Mouse (Mus musculus): ENCODE measurements at regions not wholly inside any gene's neighbourhood (a gene's known extent, or its start where the extent isn't known, plus 50 kb on each side); places are given as distances from the start of the nearest gene placed in this dataset.

GRCm38 (mm10) chr5:46488140-46488942 lies 630.9 kb upstream of the Lcorl start:
- DNase-seq (ENCODE audit: extremely low spot score in 1 of 2, low spot score in 1 of 2): no peak

DNA sequence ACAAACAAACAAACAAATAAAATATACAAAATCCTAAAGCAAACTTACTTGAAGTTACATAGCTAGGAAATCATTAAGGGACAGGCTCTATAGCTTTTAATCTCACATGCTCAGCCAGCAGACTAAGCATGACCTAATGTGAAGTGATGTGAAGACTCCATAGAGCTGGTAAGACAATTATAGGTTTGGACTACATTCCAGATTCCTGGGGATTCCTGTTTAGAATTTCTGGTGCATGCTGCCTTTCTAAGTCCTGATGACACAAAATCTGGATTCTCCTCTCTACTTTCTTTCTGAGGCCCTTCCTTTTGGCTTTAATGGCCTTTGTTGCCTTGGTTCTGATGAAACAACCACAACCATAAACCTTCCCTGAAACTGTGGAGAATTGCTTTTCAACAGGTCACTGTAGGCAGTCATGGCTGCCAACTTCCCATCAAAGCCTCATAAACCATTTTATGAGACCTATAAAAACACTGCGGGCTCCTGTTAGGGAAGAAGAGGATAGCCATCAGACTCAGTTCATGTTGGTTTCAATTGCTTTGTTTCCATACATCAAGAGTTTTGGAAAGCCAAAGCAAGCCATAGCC lies 629.4 kb upstream of the Lcorl start:
- no peak for DNase-seq (ENCODE audit: extremely low spot score in 1 of 2, low spot score in 1 of 2)

GRCm38 (mm10) chr5:46456356-46456755 lies 598.9 kb upstream of the Lcorl start:
- no peak for DNase-seq (ENCODE audit: extremely low spot score in 1 of 2, low spot score in 1 of 2)

DNA sequence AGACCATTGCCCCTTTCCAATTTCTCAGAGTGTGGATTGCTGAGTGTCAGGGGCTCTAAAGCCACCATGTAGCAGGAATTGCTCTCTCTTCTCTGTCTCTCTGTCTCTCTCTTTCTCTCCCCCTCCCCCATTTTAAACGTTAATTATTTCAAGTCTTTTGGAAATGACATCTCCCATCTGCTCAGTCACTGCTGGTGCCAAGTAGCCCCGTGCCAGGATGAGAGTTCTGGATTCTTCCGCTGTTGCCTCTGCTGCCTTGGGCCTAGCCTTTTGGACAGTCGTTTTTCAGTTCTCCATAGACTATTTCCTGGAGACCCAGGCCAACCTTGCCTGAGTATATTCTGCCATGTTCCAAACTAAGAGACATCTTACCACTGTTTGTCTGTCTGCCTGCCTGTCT lies 590.9 kb upstream of the Lcorl start:
- DNase-seq (ENCODE audit: extremely low spot score in 1 of 2, low spot score in 1 of 2): no peak

- DNase-seq (ENCODE audit: extremely low spot score in 1 of 2, low spot score in 1 of 2): no peak
Measured at GRCm38 (mm10) chr5:46445844-46446243, 588.4 kb upstream of the Lcorl start.

- DNase-seq (ENCODE audit: extremely low spot score in 1 of 2, low spot score in 1 of 2): no peak
Measured at GRCm38 (mm10) chr5:46445122-46445521, 587.7 kb upstream of the Lcorl start.

DNA sequence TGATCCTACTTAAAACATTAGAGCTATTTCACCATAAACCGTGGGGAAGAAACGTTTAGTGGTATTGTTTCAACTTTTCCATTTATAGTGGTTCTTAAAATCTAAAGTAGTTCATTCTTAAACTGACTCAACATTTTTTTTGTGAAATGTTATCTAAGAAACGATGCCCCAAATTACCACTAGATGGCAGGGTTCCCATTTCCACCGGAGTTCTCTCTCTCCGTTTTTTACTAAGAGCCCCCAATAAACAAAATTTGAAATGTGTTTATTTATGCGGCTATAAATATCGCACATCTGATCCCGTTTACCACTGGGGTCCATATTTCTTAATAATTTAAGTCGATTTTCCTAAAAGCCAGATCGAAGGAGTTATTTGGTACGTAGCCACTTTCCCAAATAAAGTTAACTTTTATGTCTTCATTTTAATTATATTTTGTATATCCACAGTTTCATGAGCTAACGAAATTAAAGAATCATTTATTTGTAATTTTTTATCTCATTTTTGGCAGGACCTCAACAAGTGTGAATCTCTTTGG lies 586.5 kb upstream of the Lcorl start:
- DNase-seq (ENCODE audit: extremely low spot score in 1 of 2, low spot score in 1 of 2): peak in 1 of 2 experiments; percentile 40

DNA sequence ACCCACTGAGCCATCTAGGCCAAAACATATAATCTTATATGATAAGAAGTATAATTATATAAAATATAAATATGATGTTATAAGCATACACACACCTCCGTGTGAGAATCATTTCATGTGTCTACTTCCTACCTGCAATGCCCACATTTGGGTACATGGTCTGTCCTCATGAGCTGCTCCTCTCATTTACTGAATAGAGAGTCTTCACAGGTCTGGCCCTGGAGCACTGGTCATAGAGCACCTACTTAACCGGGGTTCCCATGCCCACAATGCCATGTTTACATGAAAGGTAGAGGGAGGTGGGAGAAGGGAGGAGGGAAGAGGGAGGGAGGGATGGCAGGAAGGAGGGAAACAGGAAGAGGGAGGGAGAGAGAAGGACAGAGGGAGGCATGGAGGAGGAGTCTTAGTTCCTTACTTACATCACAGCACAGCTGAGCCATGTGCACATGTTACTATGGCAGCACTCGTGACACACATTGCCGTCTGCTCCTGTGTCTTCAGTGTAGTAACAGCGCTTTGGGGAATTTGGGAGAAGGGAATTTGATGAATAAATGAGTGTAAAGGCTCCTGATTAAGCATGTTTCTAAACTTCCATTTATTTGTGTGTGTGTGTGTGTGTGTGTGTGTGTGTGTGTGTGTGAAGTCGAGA lies 585.3 kb upstream of the Lcorl start:
- no peak for DNase-seq (ENCODE audit: extremely low spot score in 1 of 2, low spot score in 1 of 2)

- DNase-seq (ENCODE audit: extremely low spot score in 1 of 2, low spot score in 1 of 2): no peak
Measured at GRCm38 (mm10) chr5:46441716-46442115, 584.3 kb upstream of the Lcorl start.

- DNase-seq (ENCODE audit: extremely low spot score in 1 of 2, low spot score in 1 of 2): no peak
Measured at GRCm38 (mm10) chr5:46431644-46432367, 574.4 kb upstream of the Lcorl start.

DNA sequence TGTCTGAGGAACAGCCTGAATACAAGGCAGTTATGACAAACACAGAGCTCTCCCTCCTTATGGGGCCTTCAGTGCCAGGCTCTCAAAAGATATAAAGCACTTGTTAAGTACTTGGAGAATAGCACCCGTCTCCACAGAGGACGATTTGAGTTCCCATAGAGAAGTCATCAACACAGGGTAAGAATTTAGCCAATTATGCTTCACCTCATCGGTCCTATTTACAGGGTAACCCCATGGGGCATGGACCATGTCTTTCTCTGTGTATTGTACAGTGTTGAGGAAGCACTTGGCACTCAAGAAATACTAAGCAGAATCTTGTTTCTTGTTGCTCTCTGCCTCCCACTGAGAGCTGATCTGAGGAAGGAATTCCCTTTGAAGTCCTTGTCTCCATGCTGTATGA lies 565.3 kb upstream of the Lcorl start:
- DNase-seq (ENCODE audit: extremely low spot score in 1 of 2, low spot score in 1 of 2): no peak

DNA sequence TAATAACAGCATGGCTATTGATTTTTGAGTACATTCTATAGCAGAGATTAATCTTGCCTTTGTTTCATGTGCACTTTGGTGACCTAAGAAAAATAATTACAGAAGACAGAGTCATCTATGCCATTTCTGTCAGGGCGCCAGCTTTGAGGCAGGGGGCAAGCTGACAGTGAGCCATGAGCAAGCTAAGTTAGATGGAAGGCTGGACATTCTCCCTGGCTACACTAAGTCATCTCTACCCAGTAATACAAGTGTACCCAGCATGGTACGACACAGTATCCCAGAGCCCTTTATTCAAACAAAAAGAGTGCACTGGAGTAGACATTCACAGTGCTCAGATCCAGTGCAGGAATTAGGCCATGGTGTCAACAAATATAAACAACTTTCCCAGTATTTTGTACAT lies 549.6 kb upstream of the Lcorl start:
- no peak for DNase-seq (ENCODE audit: extremely low spot score in 1 of 2, low spot score in 1 of 2)

GRCm38 (mm10) chr5:46406404-46406803 lies 549.0 kb upstream of the Lcorl start:
- no peak for DNase-seq (ENCODE audit: extremely low spot score in 1 of 2, low spot score in 1 of 2)

- no peak for DNase-seq (ENCODE audit: extremely low spot score in 1 of 2, low spot score in 1 of 2)
Measured at GRCm38 (mm10) chr5:46386591-46386990, 529.2 kb upstream of the Lcorl start.

GRCm38 (mm10) chr5:46367328-46367727 lies 509.9 kb upstream of the Lcorl start:
- no peak for DNase-seq (ENCODE audit: extremely low spot score in 1 of 2, low spot score in 1 of 2)

- DNase-seq (ENCODE audit: extremely low spot score in 1 of 2, low spot score in 1 of 2): no peak
Measured at GRCm38 (mm10) chr5:46363661-46364060, 506.2 kb upstream of the Lcorl start.

GRCm38 (mm10) chr5:46361637-46362036 lies 504.2 kb upstream of the Lcorl start:
- no peak for DNase-seq (ENCODE audit: extremely low spot score in 1 of 2, low spot score in 1 of 2)

GRCm38 (mm10) chr5:46348448-46348847 lies 491.0 kb upstream of the Lcorl start:
- DNase-seq (ENCODE audit: extremely low spot score in 1 of 2, low spot score in 1 of 2): no peak

GRCm38 (mm10) chr5:46347368-46348083 lies 490.1 kb upstream of the Lcorl start:
- DNase-seq (ENCODE audit: extremely low spot score in 1 of 2, low spot score in 1 of 2): peak; percentile 73 to 94

DNA sequence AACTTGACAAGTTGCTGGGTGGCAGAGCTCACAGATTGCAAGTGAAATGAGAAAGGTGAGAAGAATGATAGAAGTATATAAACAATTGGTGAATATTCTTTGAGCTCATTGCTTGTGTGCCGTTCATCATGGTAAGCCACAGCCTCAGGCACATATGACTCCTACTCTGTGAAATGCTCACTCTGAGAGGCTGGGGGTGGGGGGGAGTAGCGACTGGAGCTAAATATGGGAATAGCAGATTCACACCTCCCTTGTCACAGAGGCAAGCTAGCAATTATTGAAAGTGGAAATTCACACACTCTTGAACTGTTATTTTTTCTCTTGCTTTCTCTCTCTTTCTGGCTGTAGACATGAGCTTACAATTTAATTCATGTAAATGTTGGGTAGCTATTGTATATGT lies 481.0 kb upstream of the Lcorl start:
- no peak for DNase-seq (ENCODE audit: extremely low spot score in 1 of 2, low spot score in 1 of 2)
